Mouse (Mus musculus) liver, embryonic 11.5 days (tissue): ENCODE data around the gene Spaca1. TPM values are rescaled to one million over a fixed set of nuclear protein-coding genes. Genes with fewer than 3 reads are reported as not detected.
A peak's percentile ranks its signal among the peaks of the same experiment; 100 is the strongest.
"Not testable (repeated sequence)": the region's sequence is repeated elsewhere in the genome, so short reads cannot be mapped to it uniquely, and the experiment has no call there.

Experiments
- ATAC-seq: fragments of 200-750 bp; cut with Nextera tagmentation; replicated peaks from 2 replicates; pipeline ENCODE4 v1.8.0; 2017; ENCODE audit warnings: moderate number of reproducible peaks, mild to moderate bottlenecking, moderate TSS enrichment, moderate library complexity; ENCODE audit not compliant: low FRiP score
- DNase-seq: peaks from one replicate; pipeline ENCODE4 v3.0.0-alpha.2; 2017; ENCODE audit warnings: low spot score
- H3K27ac ChIP-seq: fragments of 300-500 bp; sonication (generic); 2 replicates; pipeline ENCODE4 v1.5.1; 2014; ENCODE audit warnings: mild to moderate bottlenecking, low read depth, low read length, control low read depth
- H3K27me3 ChIP-seq: fragments of 300-500 bp; sonication (generic); replicated peaks from 2 replicates; pipeline ENCODE4 v1.6.1; 2014; ENCODE audit warnings: low read length, mixed read lengths; ENCODE audit not compliant: control insufficient read depth, insufficient read depth
- H3K36me3 ChIP-seq: fragments of 300-500 bp; sonication (generic); 2 replicates; pipeline ENCODE4 v1.6.1; 2014; ENCODE audit warnings: mild to moderate bottlenecking, low read length, moderate library complexity, mixed read lengths; ENCODE audit not compliant: control insufficient read depth, insufficient read depth
- H3K4me1 ChIP-seq: fragments of 300-500 bp; sonication (generic); replicated peaks from 2 replicates; pipeline ENCODE4 v1.6.1; 2014; ENCODE audit warnings: low read length, mixed read lengths; ENCODE audit not compliant: control insufficient read depth, insufficient read depth
- H3K4me2 ChIP-seq: fragments of 300-500 bp; sonication (generic); 2 replicates; pipeline ENCODE4 v1.6.1; 2014; ENCODE audit warnings: mild to moderate bottlenecking, control low read depth, moderate library complexity
- H3K4me3 ChIP-seq: fragments of 300-500 bp; sonication (generic); 2 replicates; pipeline ENCODE4 v1.5.1; 2014; ENCODE audit warnings: low read depth, low read length, control low read depth
- H3K9ac ChIP-seq: fragments of 300-500 bp; sonication (generic); 2 replicates; pipeline ENCODE4 v1.6.1; 2014; ENCODE audit warnings: low read depth, low read length, control low read depth
- H3K9me3 ChIP-seq: fragments of 300-500 bp; sonication (generic); 2 replicates; pipeline ENCODE4 v1.6.1; 2016; ENCODE audit warnings: low read length, inconsistent platforms, mixed read lengths; ENCODE audit not compliant: control insufficient read depth
- WGBS: fragments of 180-500 bp; shearing (Covaris S2); extraction: QIAGEN DNeasy Blood & Tissue Kit; methylation state at CpG from one replicate; pipeline ENCODE4 v1.1.7; 2014; 5-methylcytosine and 5-hydroxymethylcytosine counted together
- polyA plus RNA-seq: library from polyadenylated mRNA; unstranded; fragments of >200 nt; fragmentation: Nextera tagmentation; extraction: Ambion mirVana; gene quantifications from 2 replicates; pipeline ENCODE4 v1.2.1, GENCODE M21; 2014

The Spaca1 gene
- 0.25 and 0.64 TPM in 2 replicates for polyA plus RNA-seq

- H3K4me2 ChIP-seq, result peak within 1 kb of the TSS; percentile 47
- 50% methylated on average over 46 of the region's 46 CpGs for WGBS
- H3K4me3 ChIP-seq, result 0 out of 2 replicates have a peak within 1 kb of the TSS, but pooled peaks have one; percentile 17
- DNase-seq (no peak), ATAC-seq (no peak)
- H3K27me3 ChIP-seq, result no peaks in the 10 kb centered on the region
- no peaks in the 10 kb centered on the region for H3K9me3 ChIP-seq
- no peak within 1 kb of the TSS for H3K27ac ChIP-seq
- no peaks in the 10 kb centered on the region for H3K36me3 ChIP-seq
- H3K4me1 ChIP-seq, result no peaks in the 10 kb centered on the region
- no peak within 1 kb of the TSS for H3K9ac ChIP-seq
Observed at GRCm38 (mm10) chr4:34049571-34050255, at the start of gene Spaca1. TSS of gene Spaca1 (minus strand) at chr4:34050191.

GRCm38 (mm10) chr4:34087286-34087685 is 37.3 kb upstream of the Spaca1 start:
- H3K9me3 ChIP-seq, H3K27ac ChIP-seq, H3K9ac ChIP-seq, H3K36me3 ChIP-seq, H3K4me2 ChIP-seq, H3K4me3 ChIP-seq, H3K27me3 ChIP-seq, ATAC-seq, H3K4me1 ChIP-seq, DNase-seq: not testable (repeated sequence)
- 73% methylated on average over 5 of the region's 5 CpGs for WGBS

GRCm38 (mm10) chr4:34081064-34081463 is 31.1 kb upstream of the Spaca1 start:
- no peak overlapping the region for H3K4me3 ChIP-seq
- ATAC-seq (no peak), DNase-seq (no peak)
- H3K4me1 ChIP-seq, result no peaks in the 10 kb centered on the region
- no peaks in the 10 kb centered on the region for H3K9me3 ChIP-seq
- no peaks in the 10 kb centered on the region for H3K36me3 ChIP-seq
- H3K9ac ChIP-seq, result no peak overlapping the region
- H3K27ac ChIP-seq, result no peak overlapping the region
- H3K4me2 ChIP-seq, result no peak overlapping the region
- H3K27me3 ChIP-seq, result no peaks in the 10 kb centered on the region
- 82% methylated on average over 3 of the region's 3 CpGs for WGBS

GRCm38 (mm10) chr4:34069002-34069401 is 19.0 kb upstream of the Spaca1 start:
- Histone ChIP-seq H3K27ac (no peak overlapping the region), H3K9ac (no peak overlapping the region), H3K27me3 (no peaks in the 10 kb centered on the region), H3K4me3 (no peak overlapping the region), H3K9me3 (no peaks in the 10 kb centered on the region), H3K4me1 (no peaks in the 10 kb centered on the region), H3K36me3 (no peaks in the 10 kb centered on the region), H3K4me2 (no peak overlapping the region)
- ATAC-seq (no peak), DNase-seq (no peak)
- 56% methylated on average over 3 of the region's 5 CpGs for WGBS

GRCm38 (mm10) chr4:34058320-34058719 is 8.3 kb upstream of the Spaca1 start:
- Histone ChIP-seq H3K9ac (no peak overlapping the region), H3K36me3 (no peaks in the 10 kb centered on the region), H3K4me1 (no peaks in the 10 kb centered on the region), H3K9me3 (no peaks in the 10 kb centered on the region), H3K27me3 (no peaks in the 10 kb centered on the region), H3K4me3 (no peak overlapping the region), H3K4me2 (no peak overlapping the region), H3K27ac (no peak overlapping the region)
- DNase-seq (no peak), ATAC-seq (no peak)
- 50% methylated on average over 1 of the region's 1 CpGs for WGBS

GRCm38 (mm10) chr4:34026771-34027170 is 23.2 kb downstream of the Spaca1 start:
- ATAC-seq, result no peak
- Histone ChIP-seq H3K9ac (no peak overlapping the region), H3K9me3 (no peaks in the 10 kb centered on the region)

GRCm38 (mm10) chr4:34021456-34021855 is 28.5 kb downstream of the Spaca1 start:
- DNase-seq (no peak), ATAC-seq (no peak)
- Histone ChIP-seq H3K4me3 (no peak overlapping the region), H3K9ac (no peak overlapping the region), H3K27me3 (no peaks in the 10 kb centered on the region), H3K27ac (no peak overlapping the region), H3K4me1 (no peaks in the 10 kb centered on the region), H3K36me3 (no peaks in the 10 kb centered on the region), H3K4me2 (no peak overlapping the region), H3K9me3 (no peaks in the 10 kb centered on the region)
- WGBS, result 56% methylated on average over 2 of the region's 2 CpGs

More at GRCm38 (mm10) chr4:34026771-34027170, 23.2 kb downstream of the Spaca1 start:
- Histone ChIP-seq H3K27me3 (no peaks in the 10 kb centered on the region), H3K27ac (no peak overlapping the region), H3K4me3 (no peak overlapping the region), H3K4me2 (no peak overlapping the region), H3K4me1 (no peaks in the 10 kb centered on the region), H3K36me3 (no peaks in the 10 kb centered on the region)
- 80% methylated on average over 2 of the region's 2 CpGs for WGBS
- DNase-seq, result no peak

- DNase-seq (no peak), ATAC-seq (no peak)
- H3K9ac ChIP-seq, result no peak overlapping the region
Observed at GRCm38 (mm10) chr4:33996382-33996781, 53.6 kb downstream of the Spaca1 start.

GRCm38 (mm10) chr4:33992687-33993086 is 57.3 kb downstream of the Spaca1 start:
- H3K4me3 ChIP-seq, result no peak overlapping the region
- no peaks in the 10 kb centered on the region for H3K36me3 ChIP-seq
- no peak overlapping the region for H3K27ac ChIP-seq
- no peak overlapping the region for H3K4me2 ChIP-seq
- H3K9ac ChIP-seq, result no peak overlapping the region
- DNase-seq (no peak), ATAC-seq (no peak)
- no peaks in the 10 kb centered on the region for H3K4me1 ChIP-seq
- 54% methylated on average over 3 of the region's 3 CpGs for WGBS
- H3K9me3 ChIP-seq, result no peaks in the 10 kb centered on the region
- no peaks in the 10 kb centered on the region for H3K27me3 ChIP-seq

More at GRCm38 (mm10) chr4:33996382-33996781, 53.6 kb downstream of the Spaca1 start:
- H3K9me3 ChIP-seq, result no peaks in the 10 kb centered on the region
- H3K27ac ChIP-seq, result no peak overlapping the region
- H3K4me2 ChIP-seq, result no peak overlapping the region
- H3K36me3 ChIP-seq, result no peaks in the 10 kb centered on the region
- no peak overlapping the region for H3K4me3 ChIP-seq
- no peaks in the 10 kb centered on the region for H3K27me3 ChIP-seq
- no peaks in the 10 kb centered on the region for H3K4me1 ChIP-seq
